Mouse (Mus musculus) liver, adult 2 months (tissue): Measurements from ENCODE around the gene Klc4.

Experiments used
- CTCF ChIP-seq: fragments of 200-500 bp; IDR thresholded peaks from 2 replicates; pipeline ENCODE4 v1.5.1; 2011; ENCODE audit warnings: low read depth, low read length, control low read depth
- POLR2A ChIP-seq: fragments of 200-500 bp; IDR thresholded peaks from 2 replicates; pipeline ENCODE4 v1.6.1; 2011; ENCODE audit warnings: low read length, control low read depth; ENCODE audit not compliant: insufficient read depth; ENCODE audit errors: extremely low read depth

- TF ChIP-seq CTCF = no peak
- TF ChIP-seq POLR2A = no peak
Observed at GRCm38 (mm10) chr17:46586327-46586726, 59.5 kb downstream of the Klc4 start.
